Mouse (Mus musculus) retina, postnatal 7 days (tissue): ENCODE results near the gene Klk12.

Source experiments
- DNase-seq: peaks from one replicate; pipeline ENCODE4 v3.0.0-alpha.2; 2012; ENCODE audit warnings: low read depth, low spot score

Klk12 gene

DNA sequence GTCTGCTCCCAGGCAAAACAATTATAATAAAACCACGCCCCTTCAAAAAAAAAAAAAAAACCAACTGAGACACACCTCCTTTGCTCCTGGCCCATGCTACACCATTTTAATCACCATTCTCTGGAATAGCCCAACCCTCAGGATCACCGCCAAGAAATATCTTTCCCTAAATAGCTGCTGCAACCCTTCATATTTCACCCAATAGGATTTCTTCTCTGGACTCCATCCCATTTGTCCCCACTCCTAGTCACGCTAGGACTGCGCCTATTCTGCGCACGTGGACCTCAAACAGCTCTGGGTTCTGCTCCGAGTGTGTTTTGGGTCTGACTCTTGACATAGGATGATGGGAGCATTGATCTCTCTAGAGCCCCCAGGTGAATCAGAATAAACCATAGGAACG is 27.7 kb downstream of the Klk12 start:
- no peak for DNase-seq

DNA sequence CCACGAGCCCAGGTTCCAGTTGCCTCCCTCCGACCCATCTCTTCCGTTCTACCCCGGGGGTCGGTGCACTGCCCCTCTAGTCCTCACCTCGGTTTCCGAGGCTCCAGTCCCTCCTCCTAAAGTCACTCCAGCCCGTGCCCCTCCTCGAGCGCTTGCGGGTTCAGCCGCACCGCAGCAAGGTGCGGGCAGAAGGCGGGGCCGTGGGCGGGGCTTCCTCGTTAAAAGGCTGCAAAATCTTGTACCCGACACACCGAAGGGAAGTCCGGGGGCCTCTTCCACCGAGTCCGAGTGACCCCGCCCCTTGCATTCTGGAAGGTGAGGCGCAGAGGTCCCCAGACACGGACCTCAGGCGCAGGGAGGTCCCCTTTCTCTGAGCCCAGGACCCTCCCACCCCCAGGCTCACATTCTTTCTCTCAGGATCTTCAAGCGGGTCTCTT is 28.7 kb downstream of the Klk12 start, which contains the start of gene Klk8:
Klk8 (plus strand) TSS at position 245 of the 437 bp plus-strand sequence.
- no peak for DNase-seq

DNA sequence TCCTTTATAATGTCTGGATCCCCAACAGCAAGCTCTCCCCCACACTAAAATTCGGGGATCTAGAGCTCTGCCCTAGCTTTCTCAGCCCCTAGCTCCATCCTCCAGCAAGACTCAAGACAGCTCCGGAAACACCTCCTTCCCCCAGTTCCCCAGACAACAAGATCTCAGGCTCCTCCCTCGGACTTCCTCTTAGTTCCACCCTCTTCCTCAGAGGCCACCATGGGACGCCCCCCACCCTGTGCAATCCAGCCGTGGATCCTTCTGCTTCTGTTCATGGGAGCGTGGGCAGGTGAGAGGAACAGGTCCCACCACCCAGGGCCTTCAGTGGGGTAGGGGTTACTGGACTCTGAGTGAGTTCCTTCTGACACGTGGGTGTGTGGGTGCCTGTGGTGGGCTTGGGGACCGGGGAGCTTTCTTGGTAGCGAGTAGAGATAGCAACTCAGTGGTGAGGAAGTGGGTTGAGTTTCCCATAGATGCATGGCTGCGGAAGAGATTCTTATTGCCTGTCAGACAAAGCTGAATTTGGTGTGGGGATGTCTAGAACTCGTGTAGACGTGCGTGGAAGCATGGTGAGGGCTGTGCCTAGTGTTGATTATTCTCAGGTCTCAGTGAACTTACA is 29.3 kb downstream of the Klk12 start:
- no peak for DNase-seq

DNA sequence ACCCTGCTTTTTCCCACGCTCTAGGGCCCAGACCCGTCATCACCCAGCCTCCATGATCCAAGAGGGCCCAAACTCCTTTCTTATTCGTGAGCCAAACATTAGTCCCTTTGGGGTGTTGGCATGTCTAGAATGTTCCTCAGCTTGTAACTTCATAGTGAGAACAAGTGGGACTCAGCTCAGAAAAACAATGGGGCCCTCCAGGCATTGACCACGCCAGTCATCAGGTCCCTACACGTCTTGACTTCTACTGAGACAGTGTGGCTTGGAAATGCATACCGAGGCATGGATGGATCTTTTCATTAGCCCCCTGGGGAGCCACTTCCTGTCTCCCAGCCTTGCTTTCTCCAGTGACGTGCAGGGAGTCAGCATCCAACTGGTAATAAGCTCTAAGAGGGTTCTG is 31.2 kb downstream of the Klk12 start:
- DNase-seq: no peak

DNA sequence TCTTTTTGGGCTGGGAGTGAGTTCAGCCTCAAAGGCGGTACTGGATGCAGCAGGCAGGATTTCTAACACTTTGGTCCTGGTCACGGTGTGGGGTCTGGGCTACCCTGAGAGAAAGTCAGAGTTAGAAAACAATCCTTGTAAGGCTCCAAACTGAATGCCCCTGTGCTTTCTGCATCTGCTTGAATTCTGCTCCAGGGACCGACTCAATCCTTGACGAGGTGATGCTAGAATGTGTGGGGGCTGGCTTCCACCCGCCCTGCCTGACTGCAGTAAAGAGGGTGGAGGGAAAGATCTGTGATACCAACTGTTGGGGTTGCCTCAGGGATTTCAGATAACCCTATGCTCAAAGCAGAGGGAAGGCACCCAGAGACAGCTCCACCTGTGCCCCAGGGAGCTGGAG is 42.3 kb downstream of the Klk12 start, which contains the start of gene Klk7:
Klk7 (plus strand) TSS at position 301 of the 400 bp plus-strand sequence.
- no peak for DNase-seq

DNA sequence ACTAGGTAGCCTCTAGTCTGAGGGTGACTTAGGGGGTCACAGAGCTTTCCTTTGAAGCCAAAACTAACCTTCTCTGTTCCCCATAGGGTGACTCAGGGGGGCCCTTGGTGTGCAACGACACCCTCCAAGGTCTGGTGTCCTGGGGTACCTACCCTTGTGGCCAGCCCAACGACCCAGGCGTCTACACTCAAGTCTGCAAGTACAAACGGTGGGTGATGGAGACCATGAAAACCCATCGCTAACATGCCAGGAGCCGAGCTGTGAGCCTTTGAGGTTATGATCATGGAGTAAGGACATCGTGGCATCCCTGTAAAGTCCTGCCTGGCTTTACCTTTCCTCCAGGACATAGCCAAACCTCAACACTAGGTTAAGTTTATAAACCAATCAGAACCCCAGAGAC is 46.5 kb downstream of the Klk12 start:
- DNase-seq: no peak

DNA sequence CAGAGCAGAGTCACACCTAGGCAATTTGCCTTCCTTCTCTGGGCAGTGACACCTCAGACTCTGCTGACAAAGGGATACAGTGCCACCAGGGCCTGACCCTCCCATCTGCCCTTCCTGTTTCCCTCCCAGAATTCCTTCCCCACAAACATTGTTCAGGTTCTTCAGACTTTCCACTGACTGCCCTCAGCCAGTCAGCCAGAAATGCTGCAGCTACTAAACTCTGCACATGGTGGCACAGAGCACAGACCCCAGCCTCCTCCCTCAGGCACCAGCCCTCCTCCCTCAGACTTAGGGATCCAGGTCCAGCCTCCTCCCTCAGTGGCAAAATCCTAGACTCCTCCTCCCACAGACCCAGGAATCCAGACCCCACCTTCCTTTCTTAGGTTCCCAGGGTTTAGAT is 48.0 kb downstream of the Klk12 start:
- DNase-seq: no peak

DNA sequence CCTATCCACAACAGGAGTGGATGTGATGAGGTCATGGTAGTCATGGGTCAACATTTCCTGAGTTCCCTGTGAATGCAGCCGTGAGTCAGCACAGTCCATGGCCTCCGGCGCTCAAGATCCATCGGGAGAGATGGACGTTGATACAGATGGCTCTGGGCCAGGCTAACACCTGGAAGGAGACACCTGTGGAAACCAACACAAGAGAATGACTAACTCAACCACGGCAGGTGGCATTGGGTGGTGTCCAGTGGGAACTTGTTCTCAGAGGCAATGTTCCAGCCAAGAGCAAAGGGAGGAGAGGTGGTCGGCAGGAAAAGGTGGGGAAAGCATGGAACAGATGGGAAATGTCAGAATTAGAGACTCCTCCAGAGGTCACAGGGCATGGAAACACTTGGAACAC is 52.9 kb downstream of the Klk12 start:
- no peak for DNase-seq
